Mouse (Mus musculus): ENCODE results near the gene Tle4. TPM values are rescaled to one million over a fixed set of nuclear protein-coding genes. Genes with fewer than 3 reads are reported as not detected.

Tle4 gene
- total and polyA plus RNA-seq, 2 experiments = 5.4 to 5.5 TPM

DNA sequence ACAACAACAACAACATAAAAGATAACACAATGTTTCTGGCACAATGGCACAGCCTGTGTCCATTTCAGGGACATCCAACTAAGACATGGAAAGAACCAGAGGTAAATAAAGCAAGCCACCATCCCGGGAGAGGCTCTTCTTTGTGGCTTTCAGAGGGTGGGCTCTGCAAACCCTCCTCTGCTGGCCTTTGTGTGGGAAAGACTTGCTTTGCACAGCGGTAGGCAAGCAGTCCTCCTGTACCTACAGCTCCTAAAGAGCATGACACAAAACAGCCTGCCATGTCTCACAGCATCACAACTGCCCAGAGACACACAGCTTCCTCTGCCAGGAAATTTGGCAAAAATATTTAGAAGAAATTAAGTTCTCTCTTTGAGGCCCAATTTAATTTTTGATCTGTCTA is 149.3 kb downstream of the Tle4 start:
- DNase-seq (ENCODE audit: extremely low read depth, low read depth, low spot score) = no peak
- 93% methylated on average over 2 of the region's 2 CpGs for WGBS
- Histone ChIP-seq H3K4me3 (ENCODE audit: insufficient read depth, low read depth, low read length) (no peak overlapping the region), H3K36me3 (ENCODE audit: control insufficient read depth, insufficient read depth, low read length) (peaks cover 25% of the 10 kb centered on the region), H3K79me2 (ENCODE audit: control insufficient read depth, insufficient read depth, low read length) (no peaks in the 10 kb centered on the region), H3K27me3 (ENCODE audit: control insufficient read depth, insufficient read depth, low read length) (no peaks in the 10 kb centered on the region), H3K9ac (ENCODE audit: low read depth, low read length) (no peak overlapping the region), H3K27ac (replicated peaks; ENCODE audit: insufficient read depth, low read depth, low read length) (no peak overlapping the region), H3K4me1 (ENCODE audit: control insufficient read depth, insufficient read depth, low read length) (no peaks in the 10 kb centered on the region)
- TF ChIP-seq POLR2A (IDR thresholded peaks at IDR 0.05; ENCODE audit: extremely low read depth, insufficient read depth, low read length) = no peak
- no peak for TF ChIP-seq CTCF (IDR thresholded peaks at IDR 0.05; ENCODE audit: low read depth, low read length)

- no peak overlapping the region for H3K9ac ChIP-seq (ENCODE audit: low read depth, low read length)
- 100% methylated on average over 1 of the region's 1 CpGs for WGBS
- TF ChIP-seq POLR2A (IDR thresholded peaks at IDR 0.05; ENCODE audit: extremely low read depth, insufficient read depth, low read length) = no peak
- TF ChIP-seq CTCF (IDR thresholded peaks at IDR 0.05; ENCODE audit: low read depth, low read length) = no peak
Observed at GRCm38 (mm10) chr19:14447474-14447873, 150.4 kb downstream of the Tle4 start.

DNA sequence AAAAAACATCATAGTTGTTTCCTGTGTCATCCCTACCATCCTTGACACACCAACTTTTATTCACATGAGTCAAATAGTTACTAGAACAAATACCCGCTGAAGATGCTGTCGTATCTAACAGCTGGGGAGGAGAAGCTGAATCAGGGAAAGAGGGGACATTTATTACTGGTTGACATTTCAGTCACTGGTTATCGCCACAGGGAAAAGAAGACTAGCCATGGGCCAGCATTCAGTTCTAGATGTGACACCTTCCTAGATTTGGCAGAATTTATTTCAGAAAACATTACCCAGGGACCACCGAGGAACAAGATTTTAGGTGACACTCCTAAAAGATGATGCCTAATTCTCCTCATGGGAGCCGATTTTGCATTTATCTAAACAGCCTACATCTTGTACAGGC is 156.0 kb downstream of the Tle4 start:
- Histone ChIP-seq H3K79me2 (ENCODE audit: control insufficient read depth, insufficient read depth, low read length) (no peaks in the 10 kb centered on the region), H3K4me3 (ENCODE audit: insufficient read depth, low read depth, low read length) (no peak overlapping the region), H3K36me3 (ENCODE audit: control insufficient read depth, insufficient read depth, low read length) (no peaks in the 10 kb centered on the region), H3K4me1 (ENCODE audit: control insufficient read depth, insufficient read depth, low read length) (no peaks in the 10 kb centered on the region), H3K27ac (replicated peaks; ENCODE audit: insufficient read depth, low read depth, low read length) (no peak overlapping the region), H3K27me3 (ENCODE audit: control insufficient read depth, insufficient read depth, low read length) (no peaks in the 10 kb centered on the region), H3K9ac (ENCODE audit: low read depth, low read length) (no peak overlapping the region)
- TF ChIP-seq CTCF (IDR thresholded peaks at IDR 0.05; ENCODE audit: low read depth, low read length) = no peak
- no peak for TF ChIP-seq POLR2A (IDR thresholded peaks at IDR 0.05; ENCODE audit: extremely low read depth, insufficient read depth, low read length)
- 94% methylated on average over 5 of the region's 5 CpGs for WGBS
- no peak for DNase-seq (ENCODE audit: extremely low read depth, low read depth, low spot score)

More at GRCm38 (mm10) chr19:14447474-14447873, 150.4 kb downstream of the Tle4 start:
- H3K79me2 ChIP-seq (ENCODE audit: control insufficient read depth, insufficient read depth, low read length) = no peaks in the 10 kb centered on the region
- H3K27me3 ChIP-seq (ENCODE audit: control insufficient read depth, insufficient read depth, low read length) = no peaks in the 10 kb centered on the region
- H3K27ac ChIP-seq (replicated peaks; ENCODE audit: insufficient read depth, low read depth, low read length) = no peak overlapping the region
- no peak for DNase-seq (ENCODE audit: extremely low read depth, low read depth, low spot score)
- no peaks in the 10 kb centered on the region for H3K4me1 ChIP-seq (ENCODE audit: control insufficient read depth, insufficient read depth, low read length)
- H3K36me3 ChIP-seq (ENCODE audit: control insufficient read depth, insufficient read depth, low read length) = peaks cover 16% of the 10 kb centered on the region
- H3K4me3 ChIP-seq (ENCODE audit: insufficient read depth, low read depth, low read length) = no peak overlapping the region

DNA sequence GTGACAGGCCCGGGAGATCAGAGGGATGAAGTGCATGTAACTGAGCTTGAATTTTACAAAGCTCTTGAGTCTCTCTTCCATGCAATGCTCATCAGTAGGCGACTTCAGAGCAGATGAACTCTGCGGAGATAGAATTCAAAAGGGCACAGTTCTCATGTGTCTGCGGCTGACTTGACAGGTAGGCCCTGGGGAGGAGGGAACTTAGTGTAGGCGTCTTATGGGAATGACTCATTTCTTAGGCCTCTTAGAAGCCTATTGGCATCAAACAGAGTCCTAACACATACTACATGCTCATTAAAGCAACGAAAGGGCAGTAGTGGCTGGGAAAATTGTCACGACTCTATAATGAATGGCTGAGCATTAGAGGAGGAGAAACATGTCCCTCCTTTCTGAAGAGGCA is 160.6 kb downstream of the Tle4 start:
- Histone ChIP-seq H3K4me1 (ENCODE audit: control insufficient read depth, insufficient read depth, low read length) (no peaks in the 10 kb centered on the region), H3K9ac (ENCODE audit: low read depth, low read length) (no peak overlapping the region), H3K27ac (replicated peaks; ENCODE audit: insufficient read depth, low read depth, low read length) (no peak overlapping the region), H3K36me3 (ENCODE audit: control insufficient read depth, insufficient read depth, low read length) (no peaks in the 10 kb centered on the region), H3K4me3 (ENCODE audit: insufficient read depth, low read depth, low read length) (no peak overlapping the region), H3K79me2 (ENCODE audit: control insufficient read depth, insufficient read depth, low read length) (no peaks in the 10 kb centered on the region), H3K27me3 (ENCODE audit: control insufficient read depth, insufficient read depth, low read length) (no peaks in the 10 kb centered on the region)
- DNase-seq (ENCODE audit: extremely low read depth, low read depth, low spot score) = no peak
- TF ChIP-seq CTCF (IDR thresholded peaks at IDR 0.05; ENCODE audit: low read depth, low read length) (no peak), POLR2A (IDR thresholded peaks at IDR 0.05; ENCODE audit: extremely low read depth, insufficient read depth, low read length) (no peak)
- 93% methylated on average over 7 of the region's 7 CpGs for WGBS

GRCm38 (mm10) chr19:14436567-14436966 is 161.3 kb downstream of the Tle4 start:
- no peak overlapping the region for H3K9ac ChIP-seq (ENCODE audit: low read depth, low read length)
- H3K79me2 ChIP-seq (ENCODE audit: control insufficient read depth, insufficient read depth, low read length) = no peaks in the 10 kb centered on the region
- WGBS = 81% methylated on average over 2 of the region's 2 CpGs
- no peaks in the 10 kb centered on the region for H3K4me1 ChIP-seq (ENCODE audit: control insufficient read depth, insufficient read depth, low read length)
- H3K27me3 ChIP-seq (ENCODE audit: control insufficient read depth, insufficient read depth, low read length) = no peaks in the 10 kb centered on the region
- H3K36me3 ChIP-seq (ENCODE audit: control insufficient read depth, insufficient read depth, low read length) = no peaks in the 10 kb centered on the region
- no peak for DNase-seq (ENCODE audit: extremely low read depth, low read depth, low spot score)
- no peak overlapping the region for H3K27ac ChIP-seq (replicated peaks; ENCODE audit: insufficient read depth, low read depth, low read length)
- H3K4me3 ChIP-seq (ENCODE audit: insufficient read depth, low read depth, low read length) = no peak overlapping the region
- TF ChIP-seq POLR2A (IDR thresholded peaks at IDR 0.05; ENCODE audit: extremely low read depth, insufficient read depth, low read length) = no peak
- no peak for TF ChIP-seq CTCF (IDR thresholded peaks at IDR 0.05; ENCODE audit: low read depth, low read length)

GRCm38 (mm10) chr19:14435681-14436376 is 162.0 kb downstream of the Tle4 start:
- no peaks in the 10 kb centered on the region for H3K79me2 ChIP-seq (ENCODE audit: control insufficient read depth, insufficient read depth, low read length)
- no peak overlapping the region for H3K4me3 ChIP-seq (ENCODE audit: insufficient read depth, low read depth, low read length)
- H3K36me3 ChIP-seq (ENCODE audit: control insufficient read depth, insufficient read depth, low read length) = no peaks in the 10 kb centered on the region
- H3K9ac ChIP-seq (ENCODE audit: low read depth, low read length) = no peak overlapping the region
- no peaks in the 10 kb centered on the region for H3K4me1 ChIP-seq (ENCODE audit: control insufficient read depth, insufficient read depth, low read length)
- TF ChIP-seq CTCF (IDR thresholded peaks at IDR 0.05; ENCODE audit: low read depth, low read length) (no peak), POLR2A (IDR thresholded peaks at IDR 0.05; ENCODE audit: extremely low read depth, insufficient read depth, low read length) (no peak)
- DNase-seq (ENCODE audit: extremely low read depth, low read depth, low spot score) = no peak
- WGBS = 57% methylated on average over 14 of the region's 14 CpGs
- no peaks in the 10 kb centered on the region for H3K27me3 ChIP-seq (ENCODE audit: control insufficient read depth, insufficient read depth, low read length)
- H3K27ac ChIP-seq (replicated peaks; ENCODE audit: insufficient read depth, low read depth, low read length) = no peak overlapping the region
